Mouse (Mus musculus): ENCODE data around the gene Brpf1.
A peak's percentile ranks its signal among the peaks of the same experiment; 100 is the strongest.
"Not testable (repeated sequence)": the region's sequence is repeated elsewhere in the genome, so short reads cannot be mapped to it uniquely, and the experiment has no call there.

The Brpf1 gene

GRCm38 (mm10) chr6:113306322-113306985 is 483 bp upstream of the Brpf1 start:
- peak; percentile 98 for DNase-seq (ENCODE audit: low read depth, low spot score)

GRCm38 (mm10) chr6:113307481-113308121 is 664 bp downstream of the Brpf1 start:
- DNase-seq (ENCODE audit: low read depth, low spot score), result no peak

GRCm38 (mm10) chr6:113308141-113308540 is 1.2 kb downstream of the Brpf1 start:
- DNase-seq (ENCODE audit: low read depth, low spot score), result no peak

GRCm38 (mm10) chr6:113315972-113316371 is 9.0 kb downstream of the Brpf1 start:
- no peak for DNase-seq (ENCODE audit: low read depth, low spot score)

GRCm38 (mm10) chr6:113326533-113327315 is 19.8 kb downstream of the Brpf1 start, which contains the start of gene Ogg1:
Gene Ogg1 (plus strand): TSS chr6:113326972.
- peak; percentile 95 for DNase-seq (ENCODE audit: low read depth, low spot score)

- DNase-seq (ENCODE audit: low read depth, low spot score), result no peak
Observed at GRCm38 (mm10) chr6:113329396-113329795, 22.5 kb downstream of the Brpf1 start.

GRCm38 (mm10) chr6:113330547-113330946 is 23.6 kb downstream of the Brpf1 start:
- DNase-seq (ENCODE audit: low read depth, low spot score), result no peak

- DNase-seq (ENCODE audit: low read depth, low spot score), result no peak
Observed at GRCm38 (mm10) chr6:113331721-113332120, 24.8 kb downstream of the Brpf1 start.

GRCm38 (mm10) chr6:113332734-113333133 is 25.8 kb downstream of the Brpf1 start:
- not testable (repeated sequence) for DNase-seq (ENCODE audit: low read depth, low spot score)

- DNase-seq (ENCODE audit: low read depth, low spot score), result no peak
Observed at GRCm38 (mm10) chr6:113333137-113333950, 26.4 kb downstream of the Brpf1 start.

GRCm38 (mm10) chr6:113334216-113334615 is 27.3 kb downstream of the Brpf1 start:
- DNase-seq (ENCODE audit: low read depth, low spot score), result no peak

- DNase-seq (ENCODE audit: low read depth, low spot score), result no peak
Observed at GRCm38 (mm10) chr6:113336852-113337620, 30.1 kb downstream of the Brpf1 start.

GRCm38 (mm10) chr6:113341574-113341973 is 34.6 kb downstream of the Brpf1 start:
- DNase-seq (ENCODE audit: low read depth, low spot score), result no peak

GRCm38 (mm10) chr6:113342297-113342696 is 35.4 kb downstream of the Brpf1 start:
- DNase-seq (ENCODE audit: low read depth, low spot score), result no peak

- peak; percentile 40 for DNase-seq (ENCODE audit: low read depth, low spot score)
Observed at GRCm38 (mm10) chr6:113343177-113344092, 36.5 kb downstream of the Brpf1 start, which contains the start of gene Camk1. Gene Camk1 (minus strand): TSS chr6:113343984.

GRCm38 (mm10) chr6:113344321-113344720 is 37.4 kb downstream of the Brpf1 start:
- no peak for DNase-seq (ENCODE audit: low read depth, low spot score)

- no peak for DNase-seq (ENCODE audit: low read depth, low spot score)
Observed at GRCm38 (mm10) chr6:113346897-113347296, 40.0 kb downstream of the Brpf1 start.

GRCm38 (mm10) chr6:113350538-113350937 is 43.6 kb downstream of the Brpf1 start:
- DNase-seq (ENCODE audit: low read depth, low spot score), result no peak

GRCm38 (mm10) chr6:113351161-113351560 is 44.2 kb downstream of the Brpf1 start:
- no peak for DNase-seq (ENCODE audit: low read depth, low spot score)

- no peak for DNase-seq (ENCODE audit: low read depth, low spot score)
Observed at GRCm38 (mm10) chr6:113351653-113352052, 44.7 kb downstream of the Brpf1 start.

Data from embryo, embryonic 11.5 days (tissue).